Mouse (Mus musculus) G1E (cell line): ENCODE measurements at regions not wholly inside any gene's neighbourhood (a gene's known extent, or its start where the extent isn't known, plus 50 kb on each side); places are given as distances from the start of the nearest gene placed in this dataset.

Experiments used
- CTCF ChIP-seq: IDR thresholded peaks from 2 replicates; pipeline ENCODE4 v1.5.1; 2012; ENCODE audit warnings: low read depth, low read length, inconsistent platforms, mixed read lengths
- GATA1 ChIP-seq: IDR thresholded peaks from 2 replicates; pipeline ENCODE4 v1.6.1; 2012; ENCODE audit warnings: borderline replicate concordance, low read length, inconsistent platforms, mixed read lengths
- POLR2AphosphoS5 ChIP-seq: IDR thresholded peaks from 2 replicates; pipeline ENCODE4 v1.6.1; 2012; ENCODE audit warnings: low read depth, low read length, inconsistent platforms; ENCODE audit not compliant: insufficient replicate concordance
- TAL1 ChIP-seq: conservative IDR thresholded peaks from 2 replicates; pipeline ENCODE4 v1.6.1; 2012; ENCODE audit warnings: low read depth, low read length, inconsistent platforms, mixed read lengths

GRCm38 (mm10) chr15:88509626-88510025 lies 90.5 kb upstream of the Zdhhc25 start:
- TF ChIP-seq GATA1: no peak
- TF ChIP-seq CTCF: no peak
- TF ChIP-seq TAL1: no peak
- TF ChIP-seq POLR2AphosphoS5: no peak
